Mouse (Mus musculus): Measurements from ENCODE around the gene Mllt3. TPM values are rescaled to one million over a fixed set of nuclear protein-coding genes. Genes with fewer than 3 reads are reported as not detected.

Gene Mllt3
- polyA plus RNA-seq, 1 experiment, result 23.5 TPM

DNA sequence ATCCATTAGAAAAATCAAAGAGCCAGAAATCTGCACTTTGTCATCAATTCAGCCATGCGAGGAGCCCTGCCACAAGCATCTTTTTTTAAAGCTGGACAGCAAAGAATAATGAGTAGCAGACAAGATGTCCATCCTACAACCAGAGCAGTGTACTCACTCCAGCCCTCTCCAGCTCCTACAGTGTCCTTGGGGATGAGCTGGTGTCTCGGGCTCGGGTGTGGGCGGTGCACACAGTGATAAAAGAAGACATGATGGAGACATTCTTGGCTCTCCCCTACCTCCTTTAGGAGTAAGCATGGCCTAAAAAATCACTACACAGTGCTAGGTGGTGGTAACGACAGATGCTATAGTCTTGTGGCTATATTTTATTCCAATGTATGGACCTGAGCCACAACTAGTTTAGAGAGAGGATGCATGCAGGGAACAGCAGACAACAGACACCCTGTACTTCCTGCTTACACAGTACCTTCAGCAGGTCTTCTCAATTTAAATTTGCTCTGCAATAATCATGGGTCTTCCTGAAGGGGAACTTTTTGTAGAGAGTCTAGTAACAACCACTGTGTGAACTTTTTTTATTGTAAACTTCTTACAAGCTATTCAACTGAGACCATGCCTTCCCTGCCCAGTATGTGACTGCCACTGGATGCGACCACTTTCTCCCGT, 78.6 kb downstream of the Mllt3 start:
- peak; percentile 62 to 66 for DNase-seq (ENCODE audit: extremely low spot score in 1 of 2, low spot score in 1 of 2)

GRCm38 (mm10) chr4:87953736-87954135, 79.4 kb downstream of the Mllt3 start:
- no peak for DNase-seq (ENCODE audit: extremely low spot score in 1 of 2, low spot score in 1 of 2)

GRCm38 (mm10) chr4:87953268-87953667, 79.9 kb downstream of the Mllt3 start:
- DNase-seq (ENCODE audit: extremely low spot score in 1 of 2, low spot score in 1 of 2), result no peak

DNA sequence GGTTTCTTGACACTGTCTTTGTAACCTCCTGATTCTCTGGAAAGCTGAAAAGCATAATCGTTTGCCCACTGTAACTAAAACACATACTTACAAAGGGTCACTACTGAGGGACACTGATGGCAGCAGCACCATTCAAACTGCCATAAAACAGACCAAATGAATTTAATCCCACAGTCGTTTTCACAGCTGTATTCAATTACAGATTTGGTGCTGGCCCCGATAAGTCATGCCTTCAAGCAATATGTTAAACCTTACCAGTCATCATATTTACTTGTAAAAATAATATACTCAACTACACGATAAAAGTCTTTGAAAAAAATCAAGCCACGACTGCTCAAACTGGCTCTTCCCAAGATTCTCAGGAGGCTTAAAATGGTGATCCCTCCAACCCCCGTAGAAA, 83.7 kb downstream of the Mllt3 start:
- no peak for DNase-seq (ENCODE audit: extremely low spot score in 1 of 2, low spot score in 1 of 2)

DNA sequence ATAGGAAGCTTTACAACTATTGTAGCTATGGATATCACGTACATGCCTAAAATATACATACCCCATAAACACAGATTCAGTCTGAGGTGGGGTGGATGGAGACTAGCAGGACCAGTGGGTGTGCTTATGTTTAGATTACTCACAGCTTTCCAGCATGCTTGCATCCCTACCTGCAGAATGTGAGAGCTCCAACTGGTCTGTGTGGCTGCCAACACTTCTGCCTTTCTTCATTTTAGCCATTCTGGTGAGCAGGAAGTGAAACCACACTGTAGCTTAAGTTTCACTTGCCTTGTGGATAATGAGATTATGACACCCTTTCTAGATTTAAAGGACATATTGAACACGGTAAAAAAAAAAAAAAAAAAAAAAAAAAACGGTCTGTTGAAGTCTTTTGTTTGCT, 88.8 kb downstream of the Mllt3 start:
- DNase-seq (ENCODE audit: extremely low spot score in 1 of 2, low spot score in 1 of 2), result no peak

GRCm38 (mm10) chr4:87942921-87943403, 90.2 kb downstream of the Mllt3 start:
- DNase-seq (ENCODE audit: extremely low spot score in 1 of 2, low spot score in 1 of 2), result no peak

GRCm38 (mm10) chr4:87939474-87940154, 93.5 kb downstream of the Mllt3 start:
- DNase-seq (ENCODE audit: extremely low spot score in 1 of 2, low spot score in 1 of 2), result no peak

DNA sequence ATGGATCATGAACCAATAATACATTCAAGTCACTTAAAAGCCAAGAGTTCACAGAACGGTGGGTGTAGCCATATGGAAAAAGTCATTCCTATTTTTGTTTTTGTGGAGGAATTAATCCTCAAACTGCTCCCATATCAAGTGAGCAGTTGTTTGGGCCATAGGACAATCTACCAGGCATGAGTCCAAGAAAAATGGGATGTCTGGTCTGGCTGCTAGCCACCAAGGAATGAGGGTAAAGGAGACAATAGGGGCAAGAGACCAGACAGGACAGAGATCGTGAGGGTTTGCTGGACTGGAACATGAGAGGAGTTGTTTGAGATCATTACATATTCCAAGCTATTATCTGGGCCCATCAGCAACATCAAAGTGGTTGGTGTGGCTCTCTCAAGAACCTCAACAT, 96.8 kb downstream of the Mllt3 start:
- DNase-seq (ENCODE audit: extremely low spot score in 1 of 2, low spot score in 1 of 2), result no peak

GRCm38 (mm10) chr4:87933701-87934337, 99.3 kb downstream of the Mllt3 start:
- no peak for DNase-seq (ENCODE audit: extremely low spot score in 1 of 2, low spot score in 1 of 2)

DNA sequence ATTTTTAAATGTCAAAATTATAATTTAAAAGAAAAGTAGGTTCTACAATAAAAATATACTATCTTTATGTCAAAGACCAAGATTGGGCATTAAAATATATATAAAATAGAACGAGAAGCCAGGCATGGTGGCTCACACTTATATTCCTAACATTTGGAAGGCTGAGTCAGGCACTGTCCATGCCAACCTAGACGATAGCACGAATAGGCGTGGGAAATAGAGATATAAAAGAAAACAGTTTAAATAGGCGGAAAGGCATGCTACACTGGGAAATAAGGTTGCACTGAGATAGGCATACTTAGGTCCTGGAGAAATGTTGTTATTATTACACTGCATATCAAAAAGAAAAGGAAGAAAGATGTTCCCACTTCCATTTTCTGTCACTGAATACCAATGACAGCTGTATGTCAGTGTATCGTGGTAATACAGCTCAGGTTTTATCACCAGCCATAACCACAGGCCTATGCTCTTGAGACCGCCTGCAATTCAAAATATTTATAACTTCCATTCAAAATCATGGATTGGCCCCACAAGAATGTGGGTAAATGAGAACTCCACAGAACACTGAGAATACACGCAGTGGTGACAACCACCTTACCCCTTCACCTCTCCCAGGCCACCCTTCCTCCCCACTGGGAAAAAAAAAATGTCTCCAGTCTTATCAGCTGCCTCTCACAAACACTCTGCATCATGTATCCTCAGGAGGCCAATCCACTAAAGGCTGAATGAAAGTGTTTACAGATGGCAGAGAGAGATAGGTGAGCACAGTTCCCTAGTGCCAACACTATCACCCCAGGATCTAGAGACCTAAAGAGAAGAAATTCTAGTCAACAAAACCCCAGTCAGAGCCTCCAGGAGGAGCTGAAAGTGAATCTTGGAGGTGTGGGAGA, 102.6 kb downstream of the Mllt3 start:
- DNase-seq (ENCODE audit: extremely low spot score in 1 of 2, low spot score in 1 of 2), result no peak

GRCm38 (mm10) chr4:87928603-87929199, 104.5 kb downstream of the Mllt3 start:
- DNase-seq (ENCODE audit: extremely low spot score in 1 of 2, low spot score in 1 of 2), result no peak

DNA sequence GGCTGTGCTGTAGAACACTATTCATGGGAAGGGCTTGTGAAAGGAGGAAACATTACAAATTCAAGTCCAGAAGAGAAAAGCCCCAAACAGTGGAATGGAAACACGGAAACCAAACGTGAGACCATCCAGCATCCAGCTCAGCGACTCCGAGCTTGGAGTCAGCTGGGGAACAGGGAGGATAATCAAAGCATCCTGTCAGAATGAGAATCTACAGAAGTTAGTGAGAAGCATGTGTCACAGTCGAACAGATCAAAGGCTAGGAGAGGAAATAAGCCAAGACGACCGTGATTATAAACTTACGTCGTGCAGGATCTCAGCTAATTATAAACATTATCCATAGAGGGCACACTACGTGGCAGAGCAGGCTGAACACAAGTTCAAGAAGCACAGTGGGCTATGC, 105.8 kb downstream of the Mllt3 start:
- DNase-seq (ENCODE audit: extremely low spot score in 1 of 2, low spot score in 1 of 2), result no peak

GRCm38 (mm10) chr4:87920664-87921063, 112.5 kb downstream of the Mllt3 start:
- no peak for DNase-seq (ENCODE audit: extremely low spot score in 1 of 2, low spot score in 1 of 2)

DNA sequence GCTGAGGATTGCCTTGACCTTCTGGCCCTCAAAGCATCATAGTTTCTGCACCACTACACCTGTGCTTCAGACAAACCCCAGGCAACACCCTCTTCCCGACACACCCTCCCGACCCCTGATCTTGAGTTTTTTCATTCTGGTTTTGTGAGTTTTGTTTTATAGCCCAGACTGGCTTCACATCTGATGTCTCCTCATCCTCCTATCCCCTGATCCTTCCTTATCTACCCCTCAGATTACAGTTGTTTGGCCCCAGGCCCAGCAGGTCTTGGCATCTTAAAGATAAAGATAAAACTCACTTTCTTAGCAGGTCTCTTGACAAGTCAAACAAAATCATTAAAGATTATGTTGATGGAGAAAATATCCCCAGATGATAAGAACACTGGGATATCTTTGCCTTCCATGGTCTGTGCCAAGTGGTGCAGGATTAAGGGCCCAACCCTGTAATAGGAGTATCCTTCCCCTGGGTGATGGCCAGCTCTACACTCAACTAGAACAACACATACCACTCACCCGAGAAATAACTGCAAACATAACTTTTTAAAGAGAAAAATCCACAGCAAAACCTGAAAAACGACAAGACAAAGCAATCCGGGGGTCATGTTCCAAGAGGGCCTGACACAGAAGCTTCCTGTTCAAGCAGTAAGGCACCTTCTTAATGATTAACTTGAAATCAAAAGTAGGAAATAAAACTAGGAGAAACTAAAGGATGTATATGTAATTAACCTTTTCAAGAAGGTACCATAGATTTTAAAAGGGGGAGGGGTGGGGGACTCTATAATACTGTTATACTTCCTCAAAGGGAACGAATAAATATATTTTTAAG, 121.8 kb downstream of the Mllt3 start:
- no peak for DNase-seq (ENCODE audit: extremely low spot score in 1 of 2, low spot score in 1 of 2)

GRCm38 (mm10) chr4:87905149-87905771, 127.9 kb downstream of the Mllt3 start:
- no peak for DNase-seq (ENCODE audit: extremely low spot score in 1 of 2, low spot score in 1 of 2)

- no peak for DNase-seq (ENCODE audit: extremely low spot score in 1 of 2, low spot score in 1 of 2)
Measured at GRCm38 (mm10) chr4:87904722-87905121, 128.4 kb downstream of the Mllt3 start.

DNA sequence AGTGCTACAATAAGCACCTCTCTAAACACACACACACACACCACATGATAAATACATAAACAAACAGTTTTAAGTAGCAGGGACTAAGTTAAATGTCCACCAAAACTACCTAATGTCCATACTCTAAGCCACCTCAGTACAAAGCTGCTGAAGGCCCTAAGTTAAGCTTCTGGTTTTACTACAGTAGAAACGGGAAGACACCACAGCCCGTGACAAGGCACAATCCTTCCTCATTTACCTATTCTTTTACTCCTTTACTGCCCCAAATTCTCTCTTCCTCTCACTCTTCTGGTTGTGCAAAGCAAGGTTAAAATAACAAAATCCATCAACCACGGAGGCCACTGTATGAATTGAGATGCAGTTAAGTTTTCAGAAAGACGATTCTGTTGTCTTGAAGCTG, 130.6 kb downstream of the Mllt3 start:
- no peak for DNase-seq (ENCODE audit: extremely low spot score in 1 of 2, low spot score in 1 of 2)

DNA sequence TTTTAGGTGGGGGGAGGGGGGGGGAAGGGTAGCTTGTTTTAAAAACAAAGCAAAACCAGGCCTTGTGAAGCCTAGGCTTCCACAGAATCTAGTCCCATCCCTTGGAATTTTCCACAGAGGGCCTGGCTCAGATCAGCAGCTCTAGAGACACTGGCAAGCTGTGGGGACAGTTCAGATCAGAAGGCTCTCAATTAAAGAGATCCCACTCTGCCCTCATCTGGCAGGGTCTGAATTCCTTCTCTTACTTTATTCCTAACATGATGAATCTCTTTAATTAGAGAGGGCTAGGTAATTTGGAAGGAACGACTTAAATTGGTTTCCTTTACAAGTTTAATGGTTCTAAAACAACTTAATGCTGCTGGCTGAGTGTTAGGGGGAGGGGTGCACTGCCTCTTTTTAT, 132.0 kb downstream of the Mllt3 start:
- peak in 1 of 2 experiments; percentile 25 for DNase-seq (ENCODE audit: extremely low spot score in 1 of 2, low spot score in 1 of 2)

- no peak for DNase-seq (ENCODE audit: extremely low spot score in 1 of 2, low spot score in 1 of 2)
Measured at GRCm38 (mm10) chr4:87893498-87893897, 139.7 kb downstream of the Mllt3 start.
